Mouse (Mus musculus) lung, adult 18-20 months (tissue): ENCODE data around the gene Gm20747.
"Not testable (repeated sequence)": the region's sequence is repeated elsewhere in the genome, so short reads cannot be mapped to it uniquely, and the experiment has no call there.

ENCODE experiments used
- DNase-seq, 2 experiments: peaks; one replicate each; pipeline ENCODE4 v3.0.0; 2022; ENCODE audit warnings: mixed read lengths in 2 of 2

Gm20747 gene

DNA sequence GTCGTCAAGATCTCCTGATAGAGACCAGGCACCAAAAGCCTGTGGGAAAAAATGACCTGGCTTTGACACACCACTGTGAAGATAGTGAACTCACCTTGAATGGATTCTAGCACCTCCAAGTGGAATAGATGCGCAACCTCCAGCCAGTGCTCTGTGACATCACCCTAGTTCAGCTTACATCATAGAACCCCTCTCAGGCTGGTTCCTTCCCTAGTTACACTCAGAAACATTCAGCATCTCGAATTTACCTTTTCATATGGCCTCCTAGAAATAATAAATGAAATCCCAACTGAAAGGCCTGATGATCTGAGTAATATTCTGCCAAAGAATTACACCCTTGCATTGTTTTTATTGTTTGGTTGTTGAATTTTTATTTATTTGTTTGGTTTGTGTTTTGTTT lies at the start of gene Gm20747:
TSS of gene Gm20747 (minus strand) at position 101 of the 400 bp plus-strand sequence.
- DNase-seq: not testable (repeated sequence)
